Mouse (Mus musculus): ENCODE results near the gene Srrm3.

GRCm38 (mm10) chr5:135782901-135783300 lies 23.8 kb upstream of the Srrm3 start:
- no peak for TF ChIP-seq CTCF (conservative IDR thresholded peaks at IDR 0.05; ENCODE audit: insufficient read depth, insufficient read length, low read depth, low read length)
- TF ChIP-seq POLR2A (IDR thresholded peaks at IDR 0.05; ENCODE audit: low read depth, low read length): no peak

Measured in kidney, adult 2 months (tissue).